Mouse (Mus musculus) ES-Bruce4 (cell line): ENCODE data around the gene Asb6. TPM values are rescaled to one million over a fixed set of nuclear protein-coding genes. Genes with fewer than 3 reads are reported as not detected.

ENCODE experiments used
- H3K27ac ChIP-seq: 2 replicates; pipeline ENCODE4 v1.5.1; 2012; ENCODE audit warnings: low read length, inconsistent platforms; ENCODE audit not compliant: insufficient read depth
- H3K27me3 ChIP-seq: 2 replicates; pipeline ENCODE4 v1.6.1; 2012; ENCODE audit warnings: mild to moderate bottlenecking, low read length, inconsistent platforms; ENCODE audit not compliant: control insufficient read depth, poor library complexity, insufficient read depth, severe bottlenecking
- H3K36me3 ChIP-seq: 2 replicates; pipeline ENCODE4 v1.6.1; 2012; ENCODE audit warnings: inconsistent platforms, mild to moderate bottlenecking, low read length, moderate library complexity; ENCODE audit not compliant: control insufficient read depth, poor library complexity, insufficient read depth, severe bottlenecking
- H3K4me1 ChIP-seq: one replicate; pipeline ENCODE4 v1.8.1; 2011; ENCODE audit warnings: low read length; ENCODE audit not compliant: control insufficient read depth, insufficient read depth
- H3K4me3 ChIP-seq: 2 replicates; pipeline ENCODE4 v1.5.1; 2011; ENCODE audit warnings: low read depth, mild to moderate bottlenecking, low read length
- H3K9ac ChIP-seq: 2 replicates; pipeline ENCODE4 v1.6.1; 2012; ENCODE audit warnings: low read depth, mild to moderate bottlenecking, inconsistent platforms; ENCODE audit not compliant: poor library complexity, severe bottlenecking
- H3K9me3 ChIP-seq: replicated peaks from 2 replicates; pipeline ENCODE4 v1.6.1; 2012; ENCODE audit warnings: mild to moderate bottlenecking, low read length, inconsistent platforms; ENCODE audit not compliant: control insufficient read depth, poor library complexity, insufficient read depth, severe bottlenecking
- CTCF ChIP-seq: IDR thresholded peaks from one replicate; pipeline ENCODE4 v1.8.1; 2011; ENCODE audit warnings: low read depth, low read length
- EP300 ChIP-seq: IDR thresholded peaks from 2 replicates; pipeline ENCODE4 v1.6.1; 2011; ENCODE audit warnings: low read depth, low read length; ENCODE audit not compliant: insufficient read depth
- POLR2A ChIP-seq: IDR thresholded peaks from one replicate; pipeline ENCODE4 v1.8.1; 2011; ENCODE audit warnings: low read length; ENCODE audit not compliant: insufficient read depth
- polyA plus RNA-seq: library from polyadenylated mRNA; stranded (reverse); fragments of >200 nt; gene quantifications from 2 replicates; pipeline ENCODE4 v1.2.4, GENCODE M21; 2011; ENCODE audit warnings: low read depth; ENCODE audit not compliant: missing spikeins, insufficient read depth, insufficient read length

The Asb6 gene
- polyA plus RNA-seq, 1 experiment = 18.4 TPM

- H3K9me3 ChIP-seq = no peaks in the 10 kb centered on the region; the same call in 1 of the 2 replicates
- H3K9ac ChIP-seq = peak within 1 kb of the TSS; percentile 62
- H3K4me1 ChIP-seq = peaks cover 2% of the 10 kb centered on the region
- H3K4me3 ChIP-seq = peak within 1 kb of the TSS; percentile 87
- H3K36me3 ChIP-seq = peaks cover 15% of the 10 kb centered on the region
- peak; percentile 66 for TF ChIP-seq POLR2A
- TF ChIP-seq EP300 = no peak
- peak within 1 kb of the TSS; percentile 59 for H3K27ac ChIP-seq
- H3K27me3 ChIP-seq = no peaks in the 10 kb centered on the region
Measured at GRCm38 (mm10) chr2:30807648-30808295, 22.4 kb downstream of the Asb6 start, which contains the start of gene Ntmt1. Ntmt1 (plus strand) TSS chr2:30807826.

GRCm38 (mm10) chr2:30807147-30807647, 22.9 kb downstream of the Asb6 start:
- no peak for TF ChIP-seq CTCF
- TF ChIP-seq POLR2A = no peak
- TF ChIP-seq EP300 = no peak
- peak overlapping the region; percentile 47 for H3K27ac ChIP-seq
- H3K36me3 ChIP-seq = peaks cover 9% of the 10 kb centered on the region
- peaks cover 2% of the 10 kb centered on the region for H3K4me1 ChIP-seq
- peak overlapping the region; percentile 87 for H3K4me3 ChIP-seq
- H3K9ac ChIP-seq = peak overlapping the region; percentile 41
- no peaks in the 10 kb centered on the region for H3K9me3 ChIP-seq
- no peaks in the 10 kb centered on the region for H3K27me3 ChIP-seq

- TF ChIP-seq POLR2A (no peak), EP300 (no peak), CTCF (no peak)
- H3K36me3 ChIP-seq = peaks cover 4% of the 10 kb centered on the region
- H3K9me3 ChIP-seq = no peaks in the 10 kb centered on the region
- peaks cover 2% of the 10 kb centered on the region for H3K4me1 ChIP-seq
- H3K27ac ChIP-seq = peak overlapping the region; percentile 71
- H3K27me3 ChIP-seq = no peaks in the 10 kb centered on the region
- H3K9ac ChIP-seq = peak overlapping the region; percentile 41; the same call in 1 of the 2 replicates
- H3K4me3 ChIP-seq = no peak overlapping the region
Measured at GRCm38 (mm10) chr2:30805983-30806382, 24.1 kb downstream of the Asb6 start.

- no peak for TF ChIP-seq CTCF
- TF ChIP-seq EP300 = no peak
- no peak for TF ChIP-seq POLR2A
- Histone ChIP-seq H3K9ac (no peak within 1 kb of the TSS), H3K27me3 (no peaks in the 10 kb centered on the region)
Measured at GRCm38 (mm10) chr2:30803604-30804003, 26.5 kb downstream of the Asb6 start, which contains the start of gene 1700001O22Rik. 1700001O22Rik (minus strand) TSS chr2:30803661.

GRCm38 (mm10) chr2:30801067-30801852, 28.9 kb downstream of the Asb6 start:
- H3K9me3 ChIP-seq = no peaks in the 10 kb centered on the region
- peak overlapping the region; percentile 59 for H3K9ac ChIP-seq
- H3K4me3 ChIP-seq = peak overlapping the region; percentile 57
- no peaks in the 10 kb centered on the region for H3K36me3 ChIP-seq
- H3K27me3 ChIP-seq = no peaks in the 10 kb centered on the region
- no peak overlapping the region for H3K27ac ChIP-seq
- H3K4me1 ChIP-seq = peaks cover 2% of the 10 kb centered on the region
- TF ChIP-seq CTCF = no peak
- no peak for TF ChIP-seq EP300
- no peak for TF ChIP-seq POLR2A

More at GRCm38 (mm10) chr2:30803604-30804003, 26.5 kb downstream of the Asb6 start, which contains the start of gene 1700001O22Rik:
- H3K4me3 ChIP-seq = no peak within 1 kb of the TSS
- H3K27ac ChIP-seq = no peak within 1 kb of the TSS
- no peaks in the 10 kb centered on the region for H3K4me1 ChIP-seq
- H3K36me3 ChIP-seq = no peaks in the 10 kb centered on the region
- no peaks in the 10 kb centered on the region for H3K9me3 ChIP-seq

- Histone ChIP-seq H3K4me3 (peak overlapping the region; percentile 57), H3K4me1 (peaks cover 2% of the 10 kb centered on the region), H3K9me3 (no peaks in the 10 kb centered on the region), H3K9ac (peak overlapping the region; percentile 59), H3K36me3 (no peaks in the 10 kb centered on the region), H3K27me3 (no peaks in the 10 kb centered on the region), H3K27ac (no peak overlapping the region)
- TF ChIP-seq EP300 = no peak
- TF ChIP-seq CTCF = no peak
- TF ChIP-seq POLR2A = no peak
Measured at GRCm38 (mm10) chr2:30800671-30801066, 29.5 kb downstream of the Asb6 start.
